Mouse (Mus musculus): ENCODE data around the gene Ttc21a. TPM values are rescaled to one million over a fixed set of nuclear protein-coding genes. Genes with fewer than 3 reads are reported as not detected.
A peak's percentile ranks its signal among the peaks of the same experiment; 100 is the strongest.

Ttc21a gene
- polyA plus RNA-seq, 1 experiment from 2014 or later: 0.44 TPM

DNA sequence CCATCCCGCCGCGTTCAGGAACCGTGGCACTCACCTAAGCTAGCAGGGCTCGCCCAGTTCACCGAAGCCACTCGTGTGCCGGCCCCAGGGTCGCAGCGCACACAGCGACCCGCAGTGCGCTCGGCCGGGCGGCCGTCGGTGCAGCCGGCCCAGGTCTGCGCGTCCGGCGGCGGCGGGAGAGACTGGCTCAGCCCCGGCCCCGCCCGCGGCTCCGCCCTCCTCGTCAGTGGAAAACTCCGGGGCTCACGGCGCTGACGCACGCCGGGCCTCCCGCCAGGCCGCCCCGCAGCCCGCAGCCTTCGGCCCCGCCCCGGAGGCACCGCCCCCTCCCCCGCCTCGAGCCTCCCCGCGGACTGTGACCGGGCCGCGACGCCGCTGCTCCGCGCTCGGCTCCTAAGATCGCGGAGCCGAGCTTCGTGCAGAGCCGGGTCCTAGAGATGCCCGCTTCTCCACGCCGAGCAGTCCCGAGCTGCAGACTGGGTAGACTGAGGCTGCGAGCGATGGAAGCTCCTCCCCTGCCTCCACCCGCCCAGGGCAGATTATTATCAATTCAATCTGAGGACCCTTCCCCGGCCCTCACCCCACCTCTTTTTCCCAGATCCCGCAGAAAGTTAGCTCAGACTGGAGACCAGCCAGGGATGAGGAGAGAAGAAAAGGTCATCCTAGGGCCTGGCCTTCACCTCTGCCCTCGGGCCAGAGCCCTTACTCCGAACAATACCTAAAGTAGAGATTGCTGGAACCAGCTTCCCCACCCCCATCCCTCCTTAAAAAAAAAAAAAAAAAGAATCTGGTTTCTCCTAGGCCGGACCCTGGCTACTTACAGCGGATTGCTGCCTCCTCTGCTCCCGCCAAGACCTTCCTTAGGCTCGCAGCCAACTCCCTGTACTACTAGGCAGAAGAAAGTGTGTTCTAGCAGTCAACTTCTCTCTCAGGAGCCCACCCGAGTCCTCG is 46.5 kb downstream of the Ttc21a start:
- peak overlapping the region; percentile 63 for H3K4me3 ChIP-seq (replicated peaks)
- peak overlapping the region; percentile 65 for H3K9ac ChIP-seq (replicated peaks)
- H3K36me3 ChIP-seq: no peaks in the 10 kb centered on the region
- peaks cover 54% of the 10 kb centered on the region for H3K4me1 ChIP-seq (replicated peaks)
- peak overlapping the region; percentile 41 for H3K27ac ChIP-seq
- peak overlapping the region; percentile 98 for H3K4me2 ChIP-seq
- 1% methylated on average over 50 of the region's 79 CpGs for WGBS
- H3K9me3 ChIP-seq: no peaks in the 10 kb centered on the region
- ATAC-seq (ENCODE audit: insufficient number of reproducible peaks, insufficient read depth, low FRiP score, low TSS enrichment, low read depth): peak; percentile 57
- H3K27me3 ChIP-seq: peaks cover 5% of the 10 kb centered on the region; the same call in 1 of the 2 replicates

DNA sequence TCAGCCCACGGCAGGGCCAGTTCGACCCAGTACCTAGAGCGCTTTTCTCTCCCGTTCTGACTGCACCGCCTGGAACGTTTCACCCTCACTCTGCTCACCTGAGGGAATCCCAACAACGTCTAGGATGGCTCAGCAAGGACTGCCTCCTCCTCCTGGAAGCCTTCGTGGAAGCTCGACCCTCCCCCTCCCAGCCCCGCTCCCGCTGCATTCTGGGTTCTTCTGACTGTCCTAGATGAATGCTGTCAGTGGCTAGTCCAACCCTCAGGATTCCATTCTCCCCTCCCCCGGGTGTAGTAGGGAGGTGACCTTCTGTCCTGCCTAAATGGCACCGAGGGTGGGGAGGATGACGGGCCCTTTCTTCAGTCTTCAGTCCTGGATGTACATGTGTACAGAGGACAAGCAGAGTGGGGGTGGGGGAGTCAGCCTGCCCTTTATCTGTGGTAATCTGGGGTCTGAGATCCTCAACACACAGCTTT is 47.2 kb downstream of the Ttc21a start, which contains the start of gene Csrnp1:
TSS of gene Csrnp1 (minus strand) at position 123 of the 476 bp plus-strand sequence.
- Histone ChIP-seq H3K9ac (replicated peaks) (peak within 1 kb of the TSS; percentile 65), H3K36me3 (no peaks in the 10 kb centered on the region), H3K4me1 (replicated peaks) (peaks cover 49% of the 10 kb centered on the region), H3K9me3 (no peaks in the 10 kb centered on the region), H3K4me3 (replicated peaks) (peak within 1 kb of the TSS; percentile 63), H3K27ac (peak within 1 kb of the TSS; percentile 41), H3K27me3 (peaks cover 7% of the 10 kb centered on the region; the same call in 1 of the 2 replicates), H3K4me2 (peak within 1 kb of the TSS; percentile 98)
- ATAC-seq (ENCODE audit: insufficient number of reproducible peaks, insufficient read depth, low FRiP score, low TSS enrichment, low read depth): no peak
- 11% methylated on average over 14 of the region's 14 CpGs for WGBS

DNA sequence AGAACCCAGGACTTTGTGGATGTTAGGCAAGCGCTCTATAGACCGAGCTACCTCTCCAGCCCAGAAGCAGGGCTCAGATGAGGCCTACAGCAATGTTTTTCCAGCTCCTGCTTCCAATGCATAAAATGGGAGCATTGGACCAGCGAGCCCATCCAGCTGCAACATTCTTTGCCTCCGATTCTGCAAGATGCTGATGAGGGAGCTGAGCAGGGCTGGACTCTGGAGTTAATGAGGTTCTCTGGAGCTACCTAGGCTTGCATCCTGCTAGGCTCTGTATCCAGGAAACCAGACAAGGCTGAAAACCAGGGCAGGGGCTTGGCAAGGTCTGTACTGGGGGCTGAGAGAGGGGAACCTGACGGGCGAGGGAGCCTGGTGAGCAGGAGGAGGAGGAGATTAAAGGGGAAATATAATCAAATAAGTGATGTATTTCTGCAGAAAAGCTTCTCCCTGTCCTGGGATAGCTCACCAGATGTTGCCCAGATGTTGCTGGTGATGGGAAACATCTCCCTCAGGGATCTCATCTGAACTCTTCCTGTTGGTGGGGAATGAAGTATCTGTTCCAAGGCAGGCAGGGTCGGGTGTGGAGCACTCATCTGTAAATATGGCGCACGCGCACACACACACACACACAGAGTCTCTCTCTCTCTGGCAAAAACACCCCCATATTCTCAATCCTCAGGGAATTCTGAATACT is 48.6 kb downstream of the Ttc21a start:
- no peak for ATAC-seq (ENCODE audit: insufficient number of reproducible peaks, insufficient read depth, low FRiP score, low TSS enrichment, low read depth)
- H3K27me3 ChIP-seq: peaks cover 7% of the 10 kb centered on the region; the same call in 1 of the 2 replicates
- H3K9me3 ChIP-seq: no peaks in the 10 kb centered on the region
- 67% methylated on average over 10 of the region's 10 CpGs for WGBS
- H3K4me1 ChIP-seq (replicated peaks): peaks cover 36% of the 10 kb centered on the region
- no peak overlapping the region for H3K4me3 ChIP-seq (replicated peaks)
- H3K9ac ChIP-seq (replicated peaks): no peak overlapping the region
- no peaks in the 10 kb centered on the region for H3K36me3 ChIP-seq
- H3K4me2 ChIP-seq: no peak overlapping the region
- peak overlapping the region; percentile 45 for H3K27ac ChIP-seq

DNA sequence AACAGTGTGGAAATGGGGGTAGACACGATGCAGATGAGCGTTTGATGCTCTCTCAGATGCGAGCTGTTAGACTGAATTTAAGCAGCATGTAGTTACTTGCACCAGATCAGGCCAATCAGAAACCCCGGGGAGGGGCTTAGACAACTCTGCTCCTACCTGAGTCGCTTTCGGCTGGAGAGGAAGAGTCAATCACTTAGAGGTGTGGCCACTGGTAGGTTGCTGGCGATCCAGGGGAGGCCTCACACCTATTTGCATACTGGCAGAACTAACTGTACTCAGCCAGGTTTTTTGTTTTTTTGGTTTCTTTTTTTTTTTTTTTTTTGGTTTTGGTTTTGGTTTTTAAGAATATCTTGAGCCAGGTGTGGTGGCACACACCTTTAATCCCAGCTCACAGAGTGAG is 50.9 kb downstream of the Ttc21a start:
- Histone ChIP-seq H3K27me3 (peaks cover 15% of the 10 kb centered on the region), H3K27ac (no peak overlapping the region), H3K36me3 (no peaks in the 10 kb centered on the region), H3K9me3 (no peaks in the 10 kb centered on the region), H3K4me2 (no peak overlapping the region), H3K9ac (replicated peaks) (no peak overlapping the region), H3K4me3 (replicated peaks) (no peak overlapping the region), H3K4me1 (replicated peaks) (peaks cover 14% of the 10 kb centered on the region; the same call in 1 of the 2 replicates)
- WGBS: 35% methylated on average over 7 of the region's 7 CpGs
- no peak for ATAC-seq (ENCODE audit: insufficient number of reproducible peaks, insufficient read depth, low FRiP score, low TSS enrichment, low read depth)

DNA sequence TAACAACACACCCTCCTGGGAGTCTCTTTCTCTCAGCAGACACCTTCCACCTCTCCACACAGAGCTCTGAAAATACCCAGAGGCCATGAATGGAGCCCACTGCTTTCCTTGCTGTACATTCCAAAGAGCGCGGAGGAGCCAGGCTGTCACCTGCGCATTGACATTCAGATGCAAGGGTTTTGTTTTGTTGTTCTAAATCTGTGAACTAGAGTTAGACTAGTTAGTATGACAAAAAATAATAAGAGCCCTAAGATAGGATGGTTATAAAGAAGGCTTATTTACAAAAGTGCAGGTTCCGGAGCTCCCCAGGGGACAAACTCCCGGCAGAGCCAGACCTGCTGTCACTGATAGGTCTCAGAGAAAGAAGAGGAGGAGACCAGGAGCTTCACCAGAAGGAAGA is 53.9 kb downstream of the Ttc21a start:
- H3K27ac ChIP-seq: no peak overlapping the region
- no peaks in the 10 kb centered on the region for H3K36me3 ChIP-seq
- no peak overlapping the region for H3K4me2 ChIP-seq
- H3K4me3 ChIP-seq (replicated peaks): no peak overlapping the region
- H3K4me1 ChIP-seq (replicated peaks): 0 out of 2 replicates have a peak, but pooled peaks cover 2% of the 10 kb centered on the region
- WGBS: 31% methylated on average over 5 of the region's 5 CpGs
- H3K27me3 ChIP-seq: peaks cover 15% of the 10 kb centered on the region
- ATAC-seq (ENCODE audit: insufficient number of reproducible peaks, insufficient read depth, low FRiP score, low TSS enrichment, low read depth): no peak
- no peak overlapping the region for H3K9ac ChIP-seq (replicated peaks)
- H3K9me3 ChIP-seq: no peaks in the 10 kb centered on the region

DNA sequence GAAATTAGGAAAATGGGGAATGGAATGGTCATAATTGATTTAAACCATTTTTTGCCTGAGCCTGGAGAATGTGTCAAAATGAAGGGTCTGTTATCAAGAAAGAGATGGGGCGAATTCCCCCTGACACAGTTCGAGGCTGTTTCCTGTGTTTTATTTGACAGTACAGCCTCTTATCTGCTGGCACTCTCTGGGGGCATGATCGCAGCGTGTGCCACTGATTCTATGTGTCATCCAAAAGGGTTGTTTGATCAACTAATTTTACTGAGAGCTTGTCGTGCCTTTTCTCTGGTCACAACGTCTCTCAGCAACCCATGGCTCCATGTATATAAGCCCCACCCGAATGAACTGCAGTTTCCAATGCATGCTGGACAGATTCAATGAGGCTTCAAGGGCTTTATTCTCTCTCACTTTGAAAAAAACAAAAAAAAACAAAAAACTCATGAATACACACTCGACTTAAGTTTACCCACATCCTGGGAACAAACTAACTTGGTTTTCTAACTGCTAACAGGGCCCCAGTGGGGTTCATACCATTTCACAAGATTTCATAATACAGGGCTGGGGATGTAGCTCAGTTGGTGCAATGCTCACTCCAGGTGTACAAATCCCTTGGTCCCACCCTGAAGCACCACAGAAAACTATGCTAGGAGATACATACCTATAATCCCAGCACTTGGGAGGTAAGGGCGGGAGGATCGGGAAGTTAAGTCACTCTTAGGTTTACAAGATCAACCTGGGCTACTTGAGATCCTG is 55.9 kb downstream of the Ttc21a start:
- no peak overlapping the region for H3K9ac ChIP-seq (replicated peaks)
- no peak overlapping the region for H3K27ac ChIP-seq
- H3K27me3 ChIP-seq: peaks cover 15% of the 10 kb centered on the region
- H3K4me3 ChIP-seq (replicated peaks): no peak overlapping the region
- 77% methylated on average over 10 of the region's 10 CpGs for WGBS
- H3K9me3 ChIP-seq: no peaks in the 10 kb centered on the region
- H3K4me2 ChIP-seq: no peak overlapping the region
- H3K36me3 ChIP-seq: no peaks in the 10 kb centered on the region
- H3K4me1 ChIP-seq (replicated peaks): no peaks in the 10 kb centered on the region
- ATAC-seq (ENCODE audit: insufficient number of reproducible peaks, insufficient read depth, low FRiP score, low TSS enrichment, low read depth): no peak

DNA sequence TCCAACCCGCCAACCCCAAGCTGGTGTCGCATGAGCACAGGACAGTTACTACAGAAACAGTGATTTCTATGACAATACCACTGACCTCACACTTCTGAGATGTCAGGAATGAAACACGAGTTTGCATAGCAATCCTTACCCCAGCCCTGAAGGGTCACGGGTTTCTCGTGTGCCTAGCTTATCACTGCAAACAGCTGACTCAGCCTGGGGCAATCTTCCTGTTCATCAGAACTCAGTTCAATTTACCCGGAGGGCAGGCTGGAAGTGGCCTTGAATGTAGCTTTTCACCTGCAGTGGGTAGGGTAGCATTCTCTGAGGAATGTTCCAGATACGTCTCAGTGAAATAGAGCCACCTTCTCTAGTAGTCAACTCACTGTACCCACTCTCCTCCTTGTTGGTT is 56.8 kb downstream of the Ttc21a start:
- Histone ChIP-seq H3K4me2 (no peak overlapping the region), H3K4me1 (replicated peaks) (no peaks in the 10 kb centered on the region), H3K27me3 (peaks cover 15% of the 10 kb centered on the region), H3K36me3 (no peaks in the 10 kb centered on the region), H3K9me3 (no peaks in the 10 kb centered on the region), H3K9ac (replicated peaks) (no peak overlapping the region), H3K27ac (no peak overlapping the region), H3K4me3 (replicated peaks) (no peak overlapping the region)
- WGBS: 74% methylated on average over 7 of the region's 7 CpGs
- ATAC-seq (ENCODE audit: insufficient number of reproducible peaks, insufficient read depth, low FRiP score, low TSS enrichment, low read depth): no peak

DNA sequence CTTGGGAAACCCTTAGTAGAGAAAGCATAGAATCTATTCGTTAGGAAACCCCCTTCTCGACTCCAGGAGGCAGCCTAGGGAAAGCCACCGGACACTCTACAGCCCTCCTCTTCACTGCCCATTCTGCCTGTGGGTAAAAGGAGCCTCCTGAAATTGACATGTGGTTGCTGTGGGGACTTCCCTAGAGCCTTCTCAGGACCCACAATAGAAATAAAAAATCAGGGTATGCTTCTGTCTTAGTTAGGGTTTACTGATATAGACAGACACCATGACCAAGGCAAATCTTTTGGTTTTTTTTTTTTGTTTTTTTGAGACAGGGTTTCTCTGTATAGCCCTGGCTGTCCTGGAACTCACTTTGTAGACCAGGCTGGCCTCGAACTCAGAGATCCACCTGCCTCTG is 58.7 kb downstream of the Ttc21a start:
- Histone ChIP-seq H3K9me3 (no peaks in the 10 kb centered on the region), H3K9ac (replicated peaks) (no peak overlapping the region), H3K36me3 (no peaks in the 10 kb centered on the region), H3K27ac (no peak overlapping the region), H3K4me1 (replicated peaks) (no peaks in the 10 kb centered on the region), H3K4me3 (replicated peaks) (no peak overlapping the region), H3K4me2 (no peak overlapping the region), H3K27me3 (peaks cover 12% of the 10 kb centered on the region)
- no peak for ATAC-seq (ENCODE audit: insufficient number of reproducible peaks, insufficient read depth, low FRiP score, low TSS enrichment, low read depth)
- 90% methylated on average over 4 of the region's 4 CpGs for WGBS

DNA sequence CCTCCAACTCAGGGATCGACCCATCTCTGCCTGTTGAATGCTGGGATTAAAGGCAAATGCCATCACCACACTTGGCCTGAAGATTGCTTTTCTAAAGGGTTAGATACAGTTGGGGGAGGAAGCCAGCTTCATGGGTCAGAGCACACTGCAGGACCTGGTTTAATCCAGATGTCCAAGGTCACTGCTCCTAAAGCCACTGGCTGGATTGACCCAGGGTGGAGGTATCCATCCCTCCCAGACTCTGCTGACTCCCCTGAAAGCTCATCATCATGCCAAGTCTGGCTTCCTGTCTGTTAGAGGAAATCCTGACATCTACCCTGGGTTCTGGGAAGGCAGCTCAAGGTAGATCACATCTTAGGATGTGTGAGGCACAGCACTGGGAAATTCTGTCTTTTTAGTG is 61.4 kb downstream of the Ttc21a start:
- Histone ChIP-seq H3K4me2 (no peak overlapping the region), H3K4me1 (replicated peaks) (peaks cover 12% of the 10 kb centered on the region), H3K9ac (replicated peaks) (no peak overlapping the region), H3K4me3 (replicated peaks) (no peak overlapping the region), H3K9me3 (no peaks in the 10 kb centered on the region), H3K36me3 (no peaks in the 10 kb centered on the region), H3K27me3 (no peaks in the 10 kb centered on the region), H3K27ac (no peak overlapping the region)
- ATAC-seq (ENCODE audit: insufficient number of reproducible peaks, insufficient read depth, low FRiP score, low TSS enrichment, low read depth): no peak
- WGBS: 82% methylated on average over 1 of the region's 1 CpGs

DNA sequence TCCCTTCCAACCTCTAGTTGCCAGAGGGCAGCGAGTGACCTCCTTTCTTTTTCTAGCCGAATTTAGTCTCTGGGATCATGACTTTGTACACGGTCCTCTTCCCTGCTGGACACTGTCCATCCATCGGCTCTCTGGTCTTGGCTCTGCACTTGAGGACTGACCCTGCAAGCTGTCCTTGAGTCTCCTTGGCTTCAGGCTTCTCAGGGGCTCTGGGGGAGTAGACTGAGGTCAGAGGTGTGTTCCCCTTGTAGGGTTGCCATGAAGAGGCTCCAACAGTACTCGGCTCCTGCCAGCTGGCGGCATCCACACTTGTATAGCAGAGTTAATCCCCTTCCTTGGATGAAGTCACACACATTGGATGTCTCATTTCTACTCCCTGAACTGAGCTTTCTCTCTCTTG is 62.2 kb downstream of the Ttc21a start:
- Histone ChIP-seq H3K9ac (replicated peaks) (no peak overlapping the region), H3K27ac (no peak overlapping the region), H3K4me3 (replicated peaks) (no peak overlapping the region), H3K4me2 (no peak overlapping the region), H3K27me3 (no peaks in the 10 kb centered on the region), H3K9me3 (no peaks in the 10 kb centered on the region), H3K36me3 (no peaks in the 10 kb centered on the region), H3K4me1 (replicated peaks) (peaks cover 12% of the 10 kb centered on the region)
- ATAC-seq (ENCODE audit: insufficient number of reproducible peaks, insufficient read depth, low FRiP score, low TSS enrichment, low read depth): no peak
- WGBS: 85% methylated on average over 6 of the region's 6 CpGs

DNA sequence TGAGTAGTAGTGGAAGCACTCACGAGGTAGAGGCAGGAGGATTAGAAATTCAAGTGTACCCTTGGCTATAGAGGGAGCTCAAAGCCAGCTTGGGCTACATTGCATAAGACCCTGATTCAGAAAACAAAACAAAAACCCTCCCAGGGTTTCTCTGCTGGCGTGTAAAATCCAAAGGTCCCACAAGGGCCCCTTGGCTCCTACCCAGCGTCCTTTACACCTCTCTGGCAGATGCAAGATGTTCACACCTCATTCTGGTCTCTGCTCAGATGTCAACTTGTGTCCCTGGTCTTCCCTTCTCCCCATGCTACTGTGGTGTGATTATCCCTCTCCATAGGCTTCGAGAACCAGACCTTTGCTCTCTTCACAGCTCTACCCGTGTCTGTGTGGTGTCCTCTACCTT is 63.4 kb downstream of the Ttc21a start:
- Histone ChIP-seq H3K36me3 (no peaks in the 10 kb centered on the region), H3K9me3 (no peaks in the 10 kb centered on the region), H3K9ac (replicated peaks) (no peak overlapping the region), H3K27me3 (no peaks in the 10 kb centered on the region), H3K4me1 (replicated peaks) (peaks cover 12% of the 10 kb centered on the region), H3K4me3 (replicated peaks) (no peak overlapping the region), H3K27ac (no peak overlapping the region), H3K4me2 (no peak overlapping the region)
- WGBS: 74% methylated on average over 5 of the region's 5 CpGs
- no peak for ATAC-seq (ENCODE audit: insufficient number of reproducible peaks, insufficient read depth, low FRiP score, low TSS enrichment, low read depth)
